Mouse (Mus musculus): ENCODE measurements around the gene Mxi1. TPM values are rescaled to one million over a fixed set of nuclear protein-coding genes. Genes with fewer than 3 reads are reported as not detected.
"Not testable (repeated sequence)": the region's sequence is repeated elsewhere in the genome, so short reads cannot be mapped to it uniquely, and the experiment has no call there.

The Mxi1 gene
- total RNA-seq, 2 experiments from 2014 or later = 38.1 to 40.5 TPM

GRCm38 (mm10) chr19:53394956-53395355 is 84.6 kb downstream of the Mxi1 start:
- DNase-seq (ENCODE audit: low spot score in 2 of 2) = not testable (repeated sequence)

- DNase-seq (ENCODE audit: low spot score in 2 of 2) = not testable (repeated sequence)
Measured at GRCm38 (mm10) chr19:53395805-53396204, 85.5 kb downstream of the Mxi1 start.

GRCm38 (mm10) chr19:53397451-53398233 is 87.3 kb downstream of the Mxi1 start:
- no peak for DNase-seq (ENCODE audit: low spot score in 2 of 2)

- DNase-seq (ENCODE audit: low spot score in 2 of 2) = no peak
Measured at GRCm38 (mm10) chr19:53399213-53399612, 88.9 kb downstream of the Mxi1 start.

GRCm38 (mm10) chr19:53400332-53401110 is 90.2 kb downstream of the Mxi1 start:
- DNase-seq (ENCODE audit: low spot score in 2 of 2) = no peak

- no peak for DNase-seq (ENCODE audit: low spot score in 2 of 2)
Measured at GRCm38 (mm10) chr19:53402741-53403432, 92.6 kb downstream of the Mxi1 start.

GRCm38 (mm10) chr19:53404219-53404836 is 94.0 kb downstream of the Mxi1 start:
- DNase-seq (ENCODE audit: low spot score in 2 of 2) = peak in 1 of 2 experiments; percentile 26

- DNase-seq (ENCODE audit: low spot score in 2 of 2) = no peak
Measured at GRCm38 (mm10) chr19:53404837-53405356, 94.6 kb downstream of the Mxi1 start.

GRCm38 (mm10) chr19:53405810-53406209 is 95.5 kb downstream of the Mxi1 start:
- DNase-seq (ENCODE audit: low spot score in 2 of 2) = no peak

GRCm38 (mm10) chr19:53407350-53407749 is 97.0 kb downstream of the Mxi1 start:
- no peak for DNase-seq (ENCODE audit: low spot score in 2 of 2)

- no peak for DNase-seq (ENCODE audit: low spot score in 2 of 2)
Measured at GRCm38 (mm10) chr19:53408398-53408797, 98.1 kb downstream of the Mxi1 start.

- DNase-seq (ENCODE audit: low spot score in 2 of 2) = no peak
Measured at GRCm38 (mm10) chr19:53409663-53410307, 99.5 kb downstream of the Mxi1 start.

- DNase-seq (ENCODE audit: low spot score in 2 of 2) = no peak
Measured at GRCm38 (mm10) chr19:53412149-53412848, 102.0 kb downstream of the Mxi1 start.

- no peak for DNase-seq (ENCODE audit: low spot score in 2 of 2)
Measured at GRCm38 (mm10) chr19:53413617-53414380, 103.5 kb downstream of the Mxi1 start.

- DNase-seq (ENCODE audit: low spot score in 2 of 2) = no peak
Measured at GRCm38 (mm10) chr19:53414650-53415049, 104.3 kb downstream of the Mxi1 start.

- no peak for DNase-seq (ENCODE audit: low spot score in 2 of 2)
Measured at GRCm38 (mm10) chr19:53415198-53415597, 104.9 kb downstream of the Mxi1 start.

- DNase-seq (ENCODE audit: low spot score in 2 of 2) = peak in 1 of 2 experiments; percentile 58
Measured at GRCm38 (mm10) chr19:53419834-53420233, 109.5 kb downstream of the Mxi1 start.

- DNase-seq (ENCODE audit: low spot score in 2 of 2) = peak in 1 of 2 experiments; percentile 35
Measured at GRCm38 (mm10) chr19:53420924-53421582, 110.7 kb downstream of the Mxi1 start.

Measured in adrenal gland, postnatal 4 days (tissue).